Mouse (Mus musculus): ENCODE measurements around the gene Gm17304. TPM values are rescaled to one million over a fixed set of nuclear protein-coding genes. Genes with fewer than 3 reads are reported as not detected.

Gm17304 gene
- polyA plus RNA-seq, 1 experiment from 2014 or later = not detected

GRCm38 (mm10) chr5:106612151-106612550 lies 3.3 kb downstream of the Gm17304 start:
- Histone ChIP-seq H3K4me2 (ENCODE audit: low read length) (no peak overlapping the region), H3K9ac (ENCODE audit: low read depth, low read length) (no peak overlapping the region), H3K27me3 (replicated peaks; ENCODE audit: control insufficient read depth, insufficient read depth, low read length) (no peaks in the 10 kb centered on the region), H3K27ac (ENCODE audit: low read depth, low read length) (no peak overlapping the region), H3K4me3 (ENCODE audit: low read length) (no peak overlapping the region), H3K9me3 (ENCODE audit: control insufficient read depth, low read length) (no peaks in the 10 kb centered on the region), H3K36me3 (ENCODE audit: control insufficient read depth, insufficient read depth, low read length) (no peaks in the 10 kb centered on the region), H3K4me1 (ENCODE audit: control insufficient read depth, insufficient read depth, low read depth, low read length) (no peaks in the 10 kb centered on the region)
- 93% methylated on average over 2 of the region's 2 CpGs for WGBS
- ATAC-seq = no peak

DNA sequence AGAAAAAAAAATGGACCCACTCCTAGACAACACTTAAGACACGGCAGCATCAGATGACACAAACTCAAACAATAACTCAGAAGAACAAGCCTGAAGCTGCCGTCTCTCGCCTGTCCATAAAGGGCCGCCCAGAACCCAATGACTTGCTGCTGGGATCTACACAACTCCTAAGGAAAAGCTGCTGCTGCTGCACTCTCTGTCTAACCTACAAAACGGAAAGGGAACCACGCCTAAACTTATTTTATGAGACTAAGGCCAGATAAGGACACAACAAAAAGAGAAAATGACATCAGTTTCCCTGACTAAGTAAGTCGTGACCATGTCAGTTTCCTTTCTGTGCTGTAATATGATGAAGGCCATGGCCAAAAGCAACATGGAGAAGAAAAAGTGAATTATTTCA lies 5.7 kb downstream of the Gm17304 start:
- Histone ChIP-seq H3K4me1 (ENCODE audit: control insufficient read depth, insufficient read depth, low read depth, low read length) (no peaks in the 10 kb centered on the region), H3K4me2 (ENCODE audit: low read length) (no peak overlapping the region), H3K9ac (ENCODE audit: low read depth, low read length) (no peak overlapping the region), H3K27ac (ENCODE audit: low read depth, low read length) (no peak overlapping the region; the same call in 1 of the 2 replicates), H3K27me3 (replicated peaks; ENCODE audit: control insufficient read depth, insufficient read depth, low read length) (no peaks in the 10 kb centered on the region), H3K36me3 (ENCODE audit: control insufficient read depth, insufficient read depth, low read length) (no peaks in the 10 kb centered on the region), H3K4me3 (ENCODE audit: low read length) (no peak overlapping the region), H3K9me3 (ENCODE audit: control insufficient read depth, low read length) (no peaks in the 10 kb centered on the region)
- WGBS = 83% methylated on average over 7 of the region's 7 CpGs
- no peak for ATAC-seq

- H3K4me2 ChIP-seq (ENCODE audit: low read length) = no peak overlapping the region
- no peaks in the 10 kb centered on the region for H3K4me1 ChIP-seq (ENCODE audit: control insufficient read depth, insufficient read depth, low read depth, low read length)
- WGBS = 93% methylated on average over 2 of the region's 2 CpGs
- no peak overlapping the region for H3K4me3 ChIP-seq (ENCODE audit: low read length)
- no peaks in the 10 kb centered on the region for H3K36me3 ChIP-seq (ENCODE audit: control insufficient read depth, insufficient read depth, low read length)
- H3K9me3 ChIP-seq (ENCODE audit: control insufficient read depth, low read length) = no peaks in the 10 kb centered on the region
- no peaks in the 10 kb centered on the region for H3K27me3 ChIP-seq (replicated peaks; ENCODE audit: control insufficient read depth, insufficient read depth, low read length)
- ATAC-seq = no peak
- no peak overlapping the region; the same call in 1 of the 2 replicates for H3K27ac ChIP-seq (ENCODE audit: low read depth, low read length)
- H3K9ac ChIP-seq (ENCODE audit: low read depth, low read length) = no peak overlapping the region
Observed at GRCm38 (mm10) chr5:106615006-106615405, 6.1 kb downstream of the Gm17304 start.

- WGBS = 92% methylated on average over 6 of the region's 6 CpGs
- ATAC-seq = no peak
- Histone ChIP-seq H3K36me3 (ENCODE audit: control insufficient read depth, insufficient read depth, low read length) (no peaks in the 10 kb centered on the region), H3K27ac (ENCODE audit: low read depth, low read length) (no peak overlapping the region), H3K4me1 (ENCODE audit: control insufficient read depth, insufficient read depth, low read depth, low read length) (no peaks in the 10 kb centered on the region), H3K9ac (ENCODE audit: low read depth, low read length) (no peak overlapping the region), H3K9me3 (ENCODE audit: control insufficient read depth, low read length) (no peaks in the 10 kb centered on the region), H3K27me3 (replicated peaks; ENCODE audit: control insufficient read depth, insufficient read depth, low read length) (no peaks in the 10 kb centered on the region), H3K4me3 (ENCODE audit: low read length) (no peak overlapping the region), H3K4me2 (ENCODE audit: low read length) (no peak overlapping the region)
Observed at GRCm38 (mm10) chr5:106620446-106620845, 11.5 kb downstream of the Gm17304 start.

GRCm38 (mm10) chr5:106622193-106622592 lies 13.3 kb downstream of the Gm17304 start:
- Histone ChIP-seq H3K4me2 (ENCODE audit: low read length) (no peak overlapping the region), H3K27me3 (replicated peaks; ENCODE audit: control insufficient read depth, insufficient read depth, low read length) (no peaks in the 10 kb centered on the region), H3K36me3 (ENCODE audit: control insufficient read depth, insufficient read depth, low read length) (no peaks in the 10 kb centered on the region), H3K4me3 (ENCODE audit: low read length) (no peak overlapping the region), H3K9ac (ENCODE audit: low read depth, low read length) (no peak overlapping the region), H3K4me1 (ENCODE audit: control insufficient read depth, insufficient read depth, low read depth, low read length) (no peaks in the 10 kb centered on the region), H3K9me3 (ENCODE audit: control insufficient read depth, low read length) (no peaks in the 10 kb centered on the region), H3K27ac (ENCODE audit: low read depth, low read length) (no peak overlapping the region)
- 87% methylated on average over 5 of the region's 5 CpGs for WGBS
- ATAC-seq = no peak

DNA sequence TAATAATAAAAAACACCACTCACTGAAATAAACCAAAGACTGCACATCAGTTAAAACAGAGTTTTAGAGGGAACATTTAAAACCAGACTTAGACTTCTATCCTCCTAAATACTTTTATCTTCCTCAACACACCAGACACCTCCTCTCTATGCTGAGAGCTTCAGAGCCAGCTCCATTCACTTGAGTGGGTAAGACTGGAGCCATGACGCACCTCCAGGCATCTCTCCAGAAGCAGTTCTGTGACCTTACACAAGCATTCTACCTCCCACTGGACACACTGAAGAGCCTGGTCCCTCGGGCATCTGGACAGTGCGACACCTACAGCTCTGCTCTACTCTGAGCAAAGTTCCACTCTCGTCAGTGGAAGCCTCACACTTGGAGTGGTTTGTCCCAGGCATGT lies 14.4 kb downstream of the Gm17304 start:
- Histone ChIP-seq H3K27ac (ENCODE audit: low read depth, low read length) (no peak overlapping the region), H3K4me2 (ENCODE audit: low read length) (no peak overlapping the region), H3K27me3 (replicated peaks; ENCODE audit: control insufficient read depth, insufficient read depth, low read length) (no peaks in the 10 kb centered on the region), H3K9ac (ENCODE audit: low read depth, low read length) (no peak overlapping the region), H3K36me3 (ENCODE audit: control insufficient read depth, insufficient read depth, low read length) (no peaks in the 10 kb centered on the region), H3K4me1 (ENCODE audit: control insufficient read depth, insufficient read depth, low read depth, low read length) (0 out of 2 replicates have a peak, but pooled peaks cover under 1% of the 10 kb centered on the region), H3K4me3 (ENCODE audit: low read length) (no peak overlapping the region), H3K9me3 (ENCODE audit: control insufficient read depth, low read length) (no peaks in the 10 kb centered on the region)
- 95% methylated on average over 4 of the region's 4 CpGs for WGBS
- ATAC-seq = no peak

DNA sequence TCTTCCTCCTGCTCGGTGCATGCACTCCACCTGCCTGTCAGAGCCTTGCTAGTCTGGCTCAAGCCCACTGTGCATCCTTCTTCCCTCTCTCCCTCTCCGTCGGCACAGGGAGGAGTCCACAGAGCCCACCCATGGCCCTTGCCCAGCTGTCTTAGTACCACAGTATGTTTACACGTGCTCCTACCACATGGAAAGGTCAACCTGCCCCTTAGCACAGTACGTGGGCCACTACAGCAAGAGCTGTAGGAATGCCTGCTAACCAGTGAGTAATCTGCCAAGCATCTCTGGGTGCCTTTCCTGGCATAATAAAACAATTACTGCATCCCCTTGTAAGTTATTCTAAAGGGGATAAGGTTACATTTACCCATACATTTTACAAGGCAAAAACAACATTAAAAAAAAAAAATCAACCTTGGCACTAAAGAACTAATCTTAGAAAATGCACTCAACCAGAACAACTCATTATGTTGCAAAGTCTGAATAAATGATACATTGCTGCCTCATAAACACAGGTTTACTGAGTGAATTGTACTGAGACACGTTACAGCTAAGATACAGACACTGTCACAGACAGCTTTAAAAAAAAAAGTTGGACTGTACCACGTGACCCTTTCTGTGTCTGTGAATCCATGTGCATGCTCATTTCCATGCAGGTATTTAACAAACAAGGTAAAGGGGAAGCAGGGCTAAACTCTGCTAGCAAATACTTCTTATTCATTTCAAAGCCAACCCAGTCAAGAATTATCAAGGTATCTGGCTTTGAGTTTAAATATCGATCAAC lies 19.7 kb downstream of the Gm17304 start:
- Histone ChIP-seq H3K36me3 (ENCODE audit: control insufficient read depth, insufficient read depth, low read length) (no peaks in the 10 kb centered on the region), H3K4me1 (ENCODE audit: control insufficient read depth, insufficient read depth, low read depth, low read length) (peaks cover 4% of the 10 kb centered on the region; the same call in 1 of the 2 replicates), H3K9me3 (ENCODE audit: control insufficient read depth, low read length) (no peaks in the 10 kb centered on the region), H3K9ac (ENCODE audit: low read depth, low read length) (no peak overlapping the region), H3K27me3 (replicated peaks; ENCODE audit: control insufficient read depth, insufficient read depth, low read length) (no peaks in the 10 kb centered on the region), H3K4me3 (ENCODE audit: low read length) (no peak overlapping the region), H3K27ac (ENCODE audit: low read depth, low read length) (no peak overlapping the region), H3K4me2 (ENCODE audit: low read length) (no peak overlapping the region)
- WGBS = 65% methylated on average over 8 of the region's 8 CpGs
- no peak for ATAC-seq

GRCm38 (mm10) chr5:106636423-106636946 lies 27.6 kb downstream of the Gm17304 start:
- no peaks in the 10 kb centered on the region for H3K4me1 ChIP-seq (ENCODE audit: control insufficient read depth, insufficient read depth, low read depth, low read length)
- no peak overlapping the region for H3K4me2 ChIP-seq (ENCODE audit: low read length)
- ATAC-seq = no peak
- H3K4me3 ChIP-seq (ENCODE audit: low read length) = no peak overlapping the region
- H3K27me3 ChIP-seq (replicated peaks; ENCODE audit: control insufficient read depth, insufficient read depth, low read length) = no peaks in the 10 kb centered on the region
- H3K36me3 ChIP-seq (ENCODE audit: control insufficient read depth, insufficient read depth, low read length) = peaks cover 20% of the 10 kb centered on the region
- H3K9me3 ChIP-seq (ENCODE audit: control insufficient read depth, low read length) = no peaks in the 10 kb centered on the region
- 91% methylated on average over 13 of the region's 13 CpGs for WGBS
- H3K9ac ChIP-seq (ENCODE audit: low read depth, low read length) = no peak overlapping the region
- no peak overlapping the region for H3K27ac ChIP-seq (ENCODE audit: low read depth, low read length)

GRCm38 (mm10) chr5:106639627-106640026 lies 30.7 kb downstream of the Gm17304 start:
- Histone ChIP-seq H3K27ac (ENCODE audit: low read depth, low read length) (no peak overlapping the region), H3K4me1 (ENCODE audit: control insufficient read depth, insufficient read depth, low read depth, low read length) (no peaks in the 10 kb centered on the region), H3K9me3 (ENCODE audit: control insufficient read depth, low read length) (no peaks in the 10 kb centered on the region), H3K4me3 (ENCODE audit: low read length) (no peak overlapping the region), H3K9ac (ENCODE audit: low read depth, low read length) (no peak overlapping the region), H3K4me2 (ENCODE audit: low read length) (no peak overlapping the region), H3K36me3 (ENCODE audit: control insufficient read depth, insufficient read depth, low read length) (peaks cover 14% of the 10 kb centered on the region), H3K27me3 (replicated peaks; ENCODE audit: control insufficient read depth, insufficient read depth, low read length) (no peaks in the 10 kb centered on the region)
- no peak for ATAC-seq
- WGBS = 90% methylated on average over 2 of the region's 2 CpGs

All from hindbrain, embryonic 16.5 days (tissue).